Mouse (Mus musculus): ENCODE results near the gene Nsmf. TPM values are rescaled to one million over a fixed set of nuclear protein-coding genes. Genes with fewer than 3 reads are reported as not detected.

Nsmf gene
- polyA plus RNA-seq, 1 experiment, result 48.7 TPM

GRCm38 (mm10) chr2:25080076-25080475 is 25.9 kb downstream of the Nsmf start, which contains the start of gene Entpd8:
Gene Entpd8, plus strand, starts transcription at chr2:25080304.
- WGBS, result 28% methylated on average over 5 of the region's 5 CpGs
- peak; percentile 88 for DNase-seq (ENCODE audit: low read depth, low spot score)

- no peak for DNase-seq (ENCODE audit: low read depth, low spot score)
- 22% methylated on average over 4 of the region's 4 CpGs for WGBS
These were observed 29.5 kb downstream of the Nsmf start for GRCm38 (mm10) chr2:25083697-25084096.

- WGBS, result 78% methylated on average over 5 of the region's 5 CpGs
- no peak for DNase-seq (ENCODE audit: low read depth, low spot score)
These were observed 31.4 kb downstream of the Nsmf start for GRCm38 (mm10) chr2:25085571-25085970.

- DNase-seq (ENCODE audit: low read depth, low spot score), result no peak
- WGBS, result 20% methylated on average over 2 of the region's 2 CpGs
These were observed 33.7 kb downstream of the Nsmf start for GRCm38 (mm10) chr2:25087842-25088241.

GRCm38 (mm10) chr2:25088636-25089035 is 34.5 kb downstream of the Nsmf start:
- DNase-seq (ENCODE audit: low read depth, low spot score), result no peak
- 84% methylated on average over 3 of the region's 3 CpGs for WGBS

- 23% methylated on average over 17 of the region's 17 CpGs for WGBS
These were observed 40.6 kb downstream of the Nsmf start for GRCm38 (mm10) chr2:25094785-25095108.

GRCm38 (mm10) chr2:25095109-25095850 is 41.1 kb downstream of the Nsmf start, which contains the start of gene Noxa1:
Gene Noxa1, minus strand, starts transcription at chr2:25095149.
- DNase-seq (ENCODE audit: low read depth, low spot score), result no peak
- WGBS, result 19% methylated on average over 28 of the region's 28 CpGs

More at GRCm38 (mm10) chr2:25094785-25095108, 40.6 kb downstream of the Nsmf start:
- no peak for DNase-seq (ENCODE audit: low read depth, low spot score)

- WGBS, result 49% methylated on average over 3 of the region's 3 CpGs
- no peak for DNase-seq (ENCODE audit: low read depth, low spot score)
These were observed 44.0 kb downstream of the Nsmf start for GRCm38 (mm10) chr2:25098005-25098615.

- DNase-seq (ENCODE audit: low read depth, low spot score), result no peak
- 43% methylated on average over 5 of the region's 5 CpGs for WGBS
These were observed 44.8 kb downstream of the Nsmf start for GRCm38 (mm10) chr2:25098956-25099355.

- 89% methylated on average over 3 of the region's 3 CpGs for WGBS
- no peak for DNase-seq (ENCODE audit: low read depth, low spot score)
These were observed 45.5 kb downstream of the Nsmf start for GRCm38 (mm10) chr2:25099703-25100102.

GRCm38 (mm10) chr2:25104122-25104521 is 50.0 kb downstream of the Nsmf start:
- 88% methylated on average over 2 of the region's 2 CpGs for WGBS
- no peak for DNase-seq (ENCODE audit: low read depth, low spot score)

GRCm38 (mm10) chr2:25106045-25106444 is 51.9 kb downstream of the Nsmf start:
- DNase-seq (ENCODE audit: low read depth, low spot score), result no peak
- 42% methylated on average over 3 of the region's 3 CpGs for WGBS

GRCm38 (mm10) chr2:25109487-25109886 is 55.3 kb downstream of the Nsmf start:
- no peak for DNase-seq (ENCODE audit: low read depth, low spot score)

- DNase-seq (ENCODE audit: low read depth, low spot score), result no peak
These were observed 56.5 kb downstream of the Nsmf start for GRCm38 (mm10) chr2:25110505-25111183.

GRCm38 (mm10) chr2:25111184-25111791 is 57.1 kb downstream of the Nsmf start:
- no peak for DNase-seq (ENCODE audit: low read depth, low spot score)
- 54% methylated on average over 9 of the region's 9 CpGs for WGBS

Other genes starting within 250 kb of the Nsmf start
- 39.0 and 47.1 TPM in 2 replicates for gene Ehmt1, start 134.7 kb upstream of the Nsmf start, polyA plus RNA-seq (2012; rRNA removed)
- 175 and 179 TPM in 2 replicates for gene Arrdc1, start 119.1 kb upstream of the Nsmf start, polyA plus RNA-seq (2012; rRNA removed)
- gene Zmynd19, start 104.6 kb upstream of the Nsmf start, polyA plus RNA-seq (2012; rRNA removed), result 10.7 and 12.0 TPM in 2 replicates
- gene Dph7, start 92.0 kb upstream of the Nsmf start, polyA plus RNA-seq (2012; rRNA removed), result 10.0 and 10.8 TPM in 2 replicates
- 37.5 and 39.9 TPM in 2 replicates for gene Mrpl41, start 79.3 kb upstream of the Nsmf start, polyA plus RNA-seq (2012; rRNA removed)
- 11.0 and 23.4 TPM in 2 replicates for gene Pnpla7, start 78.3 kb upstream of the Nsmf start, polyA plus RNA-seq (2012; rRNA removed)
- gene Entpd8, start 25.9 kb downstream of the Nsmf start, polyA plus RNA-seq (2012; rRNA removed), result 176 and 274 TPM in 2 replicates
- 39.3 and 46.9 TPM in 2 replicates for gene Noxa1, start 40.8 kb downstream of the Nsmf start, polyA plus RNA-seq (2012; rRNA removed)
- gene Nrarp, start 126.4 kb downstream of the Nsmf start, polyA plus RNA-seq (2012; rRNA removed), result 23.6 and 24.9 TPM in 2 replicates
- 22.7 and 31.7 TPM in 2 replicates for gene Tor4a, start 142.5 kb downstream of the Nsmf start, polyA plus RNA-seq (2012; rRNA removed)
- 60.9 and 89.7 TPM in 2 replicates for gene Nelfb, start 157.1 kb downstream of the Nsmf start, polyA plus RNA-seq (2012; rRNA removed)
- gene Stpg3, start 160.3 kb downstream of the Nsmf start, polyA plus RNA-seq (2012; rRNA removed), result not detected in 2 replicates
- not detected in 2 replicates for gene Fam166a, start 164.4 kb downstream of the Nsmf start, polyA plus RNA-seq (2012; rRNA removed)
- gene Tubb4b, start 170.3 kb downstream of the Nsmf start, polyA plus RNA-seq (2012; rRNA removed), result 937 and 978 TPM in 2 replicates
- 0.52 and 2.9 TPM in 2 replicates for gene Slc34a3, start 180.0 kb downstream of the Nsmf start, polyA plus RNA-seq (2012; rRNA removed)
- gene Rnf224, start 182.4 kb downstream of the Nsmf start, polyA plus RNA-seq (2012; rRNA removed), result not detected in 2 replicates
- gene Rnf208, start 187.9 kb downstream of the Nsmf start, polyA plus RNA-seq (2012; rRNA removed), result 18.0 and 33.6 TPM in 2 replicates
- gene Cysrt1, start 188.1 kb downstream of the Nsmf start, polyA plus RNA-seq (2012; rRNA removed), result 1.6 and 1.8 TPM in 2 replicates
- gene AL732309.1, start 192.5 kb downstream of the Nsmf start, polyA plus RNA-seq (2012; rRNA removed), result 24.7 and 33.9 TPM in 2 replicates
- gene Tmem203, start 201.1 kb downstream of the Nsmf start, polyA plus RNA-seq (2012; rRNA removed), result 30.4 and 35.0 TPM in 2 replicates
- 212 and 278 TPM in 2 replicates for gene Tprn, start 208.3 kb downstream of the Nsmf start, polyA plus RNA-seq (2012; rRNA removed)
- gene Ssna1, start 218.1 kb downstream of the Nsmf start, polyA plus RNA-seq (2012; rRNA removed), result 47.8 and 56.0 TPM in 2 replicates
- 64.2 and 103 TPM in 2 replicates for gene Anapc2, start 218.1 kb downstream of the Nsmf start, polyA plus RNA-seq (2012; rRNA removed)
- gene Tmem210, start 233.8 kb downstream of the Nsmf start, polyA plus RNA-seq (2012; rRNA removed), result not detected in 2 replicates
- gene Lrrc26, start 235.6 kb downstream of the Nsmf start, polyA plus RNA-seq (2012; rRNA removed), result 92.7 and 108 TPM in 2 replicates